Mouse (Mus musculus) kidney, adult 8-10 months (tissue): ENCODE results near the gene Stk11.

Source experiments
- DNase-seq, 2 experiments: peaks; one replicate each; pipeline ENCODE4 v3.0.0; 2022

Stk11 gene

GRCm38 (mm10) chr10:80095547-80095946 lies 20.1 kb upstream of the Stk11 start:
- no peak for DNase-seq

GRCm38 (mm10) chr10:80097275-80097674 lies 18.3 kb upstream of the Stk11 start:
- DNase-seq, result no peak

- no peak for DNase-seq
Measured at GRCm38 (mm10) chr10:80098630-80099029, 17.0 kb upstream of the Stk11 start.

GRCm38 (mm10) chr10:80100982-80101381 lies 14.6 kb upstream of the Stk11 start:
- DNase-seq, result peak in 1 of 2 experiments; percentile 42

DNA sequence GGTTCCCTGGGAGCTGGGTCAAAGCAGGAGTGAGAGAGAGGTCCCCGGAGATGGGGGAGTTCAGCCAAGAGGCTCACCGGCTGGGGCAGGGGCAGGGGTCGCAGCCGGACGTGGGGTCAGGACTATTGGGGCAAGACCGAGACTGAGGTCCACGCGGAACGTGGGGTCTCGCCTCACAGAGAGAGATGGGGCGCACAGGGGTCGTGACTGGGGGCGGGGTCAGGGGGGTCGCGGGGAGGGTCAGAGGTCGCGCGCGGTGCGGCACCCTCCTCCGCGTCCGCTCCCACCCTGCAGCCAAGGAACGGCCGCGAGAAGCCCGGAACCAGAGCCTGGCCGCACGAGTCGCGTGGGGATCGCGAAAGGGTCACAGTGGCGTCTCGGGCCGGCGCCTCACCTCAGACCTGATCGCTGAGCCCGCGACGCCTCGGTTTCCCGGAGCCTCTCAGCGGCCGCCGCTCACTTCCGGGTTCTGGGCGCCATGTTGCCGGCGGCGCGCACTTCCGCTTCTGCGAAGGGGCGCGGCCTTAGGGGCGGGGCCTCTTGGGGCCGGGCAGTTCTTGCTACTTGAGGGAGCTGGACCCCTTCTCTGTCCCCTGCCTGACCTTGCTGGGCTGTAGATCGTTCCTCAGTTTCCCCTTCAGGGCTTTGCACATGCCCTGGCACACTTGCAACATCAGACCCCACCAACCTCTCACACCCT lies 13.2 kb upstream of the Stk11 start:
- peak; percentile 84 to 87 for DNase-seq

- no peak for DNase-seq
Measured at GRCm38 (mm10) chr10:80103032-80103431, 12.6 kb upstream of the Stk11 start.

DNA sequence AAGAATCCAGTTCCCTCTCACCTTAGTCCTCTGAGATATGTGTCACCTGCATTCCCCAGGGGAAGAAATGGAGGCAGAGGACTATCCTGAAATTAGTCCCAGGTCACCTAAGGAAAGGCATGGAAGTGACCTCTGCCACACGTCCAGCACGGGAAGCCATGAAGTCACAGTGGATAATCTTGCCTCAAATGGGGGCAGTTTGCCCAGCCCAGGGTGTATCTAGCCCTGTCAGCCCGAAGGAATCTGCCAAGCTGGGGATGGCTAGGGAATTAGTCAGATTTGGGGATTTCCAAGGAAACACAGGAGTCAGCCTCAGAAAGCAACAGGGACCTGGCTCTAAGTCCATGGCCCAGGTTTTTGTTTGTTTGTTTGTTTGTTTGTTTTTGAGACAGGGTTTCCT lies 11.4 kb upstream of the Stk11 start:
- no peak for DNase-seq

DNA sequence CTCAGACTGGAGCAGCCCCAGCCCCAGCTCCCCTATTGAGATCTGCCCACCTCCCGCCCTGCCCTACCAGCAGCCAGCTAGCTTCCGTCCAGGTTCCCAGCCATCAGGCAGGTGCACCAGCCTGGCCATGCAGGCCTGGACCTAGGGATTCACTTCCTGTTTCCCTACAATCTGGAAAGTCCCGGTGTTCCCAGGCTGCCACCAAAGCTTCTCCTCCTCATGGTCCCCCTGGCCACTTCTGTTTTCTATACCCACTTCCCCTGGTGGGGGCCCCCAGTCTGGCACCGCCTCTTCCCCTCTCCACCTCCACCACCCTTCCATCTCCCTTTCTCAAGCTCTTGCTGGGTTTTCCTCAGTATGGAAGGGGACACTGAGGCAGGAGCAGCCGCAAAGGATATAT lies 10.1 kb upstream of the Stk11 start, which contains the start of gene Sbno2:
Gene Sbno2, minus strand, starts transcription at position 112 of the 400 bp plus-strand sequence.
- no peak for DNase-seq

DNA sequence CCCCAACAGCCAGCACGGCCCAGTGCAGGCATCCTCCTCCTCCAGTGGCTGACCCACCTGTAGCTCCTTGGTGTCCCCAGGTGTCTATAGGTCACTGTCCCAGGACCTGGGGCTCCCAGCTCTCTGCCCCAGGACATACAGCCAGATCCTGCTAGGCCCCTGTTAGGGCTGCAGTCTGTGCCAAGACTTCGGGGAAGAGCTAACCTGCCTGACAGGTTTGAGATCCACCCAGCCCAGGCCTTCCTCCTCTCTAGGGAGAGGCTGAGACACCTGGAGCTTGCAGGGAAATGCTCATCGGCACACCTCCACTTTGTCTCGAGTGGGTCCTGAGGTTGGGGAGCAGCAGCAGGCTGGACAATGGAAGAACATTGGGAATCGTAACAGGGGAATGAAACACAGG lies 9.7 kb upstream of the Stk11 start:
- no peak for DNase-seq

GRCm38 (mm10) chr10:80107678-80108077 lies 7.9 kb upstream of the Stk11 start:
- DNase-seq, result no peak

- DNase-seq, result peak; percentile 93 to 96
Measured at GRCm38 (mm10) chr10:80114341-80115284, 990 bp upstream of the Stk11 start.

DNA sequence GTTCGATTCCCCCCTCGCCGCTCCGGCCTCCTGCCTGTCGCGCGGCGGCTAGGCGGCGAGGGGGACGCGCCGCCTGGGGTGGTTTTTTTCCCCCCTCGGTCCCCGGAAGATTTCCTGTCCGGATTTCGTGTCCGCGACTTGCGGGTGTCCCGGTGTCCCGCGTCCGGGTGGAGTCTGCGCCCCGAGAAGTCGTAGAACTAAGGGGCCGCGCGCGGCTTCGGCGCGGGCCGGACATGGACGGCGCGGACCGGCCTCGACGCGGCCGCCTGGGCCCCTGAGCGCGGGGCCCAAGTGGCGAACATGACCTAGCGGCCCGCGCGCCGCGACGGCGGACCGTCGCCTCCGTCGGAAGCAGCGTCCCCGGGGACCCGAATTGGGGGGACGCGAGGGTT lies 337 bp downstream of the Stk11 start:
- DNase-seq, result no peak

- peak in 1 of 2 experiments; percentile 23 for DNase-seq
Measured at GRCm38 (mm10) chr10:80116563-80116926, 942 bp downstream of the Stk11 start.

GRCm38 (mm10) chr10:80116927-80117691 lies 1.5 kb downstream of the Stk11 start:
- DNase-seq, result peak in 1 of 2 experiments; percentile 39

DNA sequence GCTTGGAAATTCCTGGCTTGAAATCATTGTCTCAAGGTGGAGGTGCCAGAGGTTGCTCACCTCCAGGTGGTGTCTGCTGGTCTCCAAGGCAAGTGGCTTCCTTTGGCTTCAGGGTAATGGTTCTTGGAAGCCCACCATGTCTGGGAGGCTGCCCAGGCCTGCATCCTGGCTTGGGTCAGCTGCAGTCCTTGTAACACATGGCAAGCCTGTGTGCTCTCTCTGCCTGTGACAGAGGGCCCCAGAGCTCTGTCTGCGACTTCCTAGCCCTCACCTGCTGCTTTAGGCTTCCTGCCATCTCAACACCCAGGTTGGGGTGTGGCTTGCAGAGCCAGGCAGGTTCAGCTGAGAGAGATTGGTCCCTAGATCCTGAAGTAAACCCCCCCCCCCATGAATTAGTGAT lies 2.1 kb downstream of the Stk11 start:
- DNase-seq, result no peak

DNA sequence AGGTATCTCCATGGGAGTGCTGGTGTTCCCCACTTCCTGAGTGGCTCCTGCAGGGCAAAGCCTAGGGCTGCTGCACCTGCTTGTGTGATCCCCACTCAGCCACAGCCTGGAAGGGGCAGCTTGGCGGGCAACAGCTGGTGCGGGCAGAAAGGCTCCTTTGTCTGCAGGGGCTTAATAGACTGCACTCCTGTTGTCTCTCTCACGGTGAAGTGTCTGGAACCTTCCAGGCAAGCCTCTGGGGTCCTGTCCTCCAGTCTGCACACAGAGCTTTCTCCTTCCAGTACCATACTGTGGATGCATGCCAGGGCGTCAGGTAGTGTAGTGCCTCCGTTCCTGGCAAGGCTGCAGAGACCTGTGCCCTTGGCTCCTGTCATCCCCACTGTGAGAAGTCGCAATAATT lies 2.9 kb downstream of the Stk11 start:
- no peak for DNase-seq

DNA sequence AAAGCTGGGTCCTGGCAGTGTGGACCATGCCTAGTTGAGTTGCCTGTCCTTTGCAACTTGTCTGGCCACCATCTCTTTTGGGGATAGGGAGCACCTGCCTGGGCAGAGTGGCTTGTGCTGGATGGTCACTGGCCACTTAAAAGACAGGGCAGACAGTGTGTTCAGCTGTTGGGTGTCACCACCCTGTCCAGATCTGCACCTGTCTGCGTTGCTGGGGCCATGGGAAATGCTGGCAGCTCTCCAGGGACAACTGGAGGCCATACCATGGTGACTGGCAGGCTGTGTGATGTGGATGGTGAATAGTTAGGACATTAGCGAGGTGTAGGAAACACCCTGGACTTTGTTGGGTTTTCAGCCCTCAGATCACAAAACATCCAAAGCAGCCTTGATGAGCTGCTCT lies 4.5 kb downstream of the Stk11 start:
- DNase-seq, result no peak

- no peak for DNase-seq
Measured at GRCm38 (mm10) chr10:80121639-80122038, 6.0 kb downstream of the Stk11 start.

GRCm38 (mm10) chr10:80123932-80124562 lies 8.4 kb downstream of the Stk11 start:
- no peak for DNase-seq

GRCm38 (mm10) chr10:80127920-80128319 lies 12.3 kb downstream of the Stk11 start:
- no peak for DNase-seq

DNA sequence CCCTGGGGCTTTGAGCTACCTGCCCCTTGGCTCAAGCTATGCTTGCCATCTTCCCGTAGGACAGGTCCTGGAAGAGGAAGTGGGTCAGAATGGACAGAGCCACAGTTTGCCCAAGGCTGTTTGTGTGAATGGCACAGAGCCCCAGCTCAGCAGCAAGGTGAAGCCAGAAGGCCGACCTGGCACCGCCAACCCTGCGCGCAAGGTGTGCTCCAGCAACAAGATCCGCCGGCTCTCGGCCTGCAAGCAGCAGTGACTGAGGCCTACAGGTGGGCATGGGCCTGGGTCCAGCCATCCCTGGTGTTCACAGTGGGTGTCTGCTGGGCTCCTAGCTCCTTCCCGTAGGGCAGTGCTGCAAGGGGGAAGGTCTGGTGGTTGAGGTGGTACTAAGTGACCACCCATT lies 14.2 kb downstream of the Stk11 start:
- DNase-seq, result no peak

GRCm38 (mm10) chr10:80130403-80131031 lies 14.9 kb downstream of the Stk11 start:
- DNase-seq, result peak; percentile 79 to 80
